Mouse (Mus musculus) induced T-regulatory cell, adult 2 months (primary cell): ENCODE measurements around the gene Gmppb.
A peak's percentile ranks its signal among the peaks of the same experiment; 100 is the strongest.
"Not testable (repeated sequence)": the region's sequence is repeated elsewhere in the genome, so short reads cannot be mapped to it uniquely, and the experiment has no call there.

ENCODE experiments used
- DNase-seq: peaks from one replicate; pipeline ENCODE4 v3.0.0-alpha.2; 2012; ENCODE audit warnings: low read depth

Gene Gmppb

GRCm38 (mm10) chr9:108049016-108049455 is at the start of gene Gmppb:
Gene Gmppb, plus strand, starts transcription at chr9:108049242.
- DNase-seq, result peak; percentile 98

- peak; percentile 100 for DNase-seq
Measured at GRCm38 (mm10) chr9:108001922-108002770, 46.9 kb upstream of the Gmppb start, which contains the start of gene Ip6k1. Gene Ip6k1, plus strand, starts transcription at chr9:108002501.

- peak; percentile 72 for DNase-seq
Measured at GRCm38 (mm10) chr9:108002778-108003530, 46.1 kb upstream of the Gmppb start.

- no peak for DNase-seq
Measured at GRCm38 (mm10) chr9:108003531-108003890, 45.5 kb upstream of the Gmppb start.

GRCm38 (mm10) chr9:108008041-108008440 is 41.0 kb upstream of the Gmppb start:
- no peak for DNase-seq

GRCm38 (mm10) chr9:108010385-108010784 is 38.7 kb upstream of the Gmppb start:
- peak; percentile 58 for DNase-seq

- DNase-seq, result not testable (repeated sequence)
Measured at GRCm38 (mm10) chr9:108013577-108013976, 35.5 kb upstream of the Gmppb start.

GRCm38 (mm10) chr9:108017127-108017526 is 31.9 kb upstream of the Gmppb start:
- DNase-seq, result no peak

GRCm38 (mm10) chr9:108020741-108021140 is 28.3 kb upstream of the Gmppb start:
- DNase-seq, result no peak

GRCm38 (mm10) chr9:108023216-108023615 is 25.8 kb upstream of the Gmppb start:
- DNase-seq, result no peak

- peak; percentile 59 for DNase-seq
Measured at GRCm38 (mm10) chr9:108026584-108026983, 22.5 kb upstream of the Gmppb start.

- no peak for DNase-seq
Measured at GRCm38 (mm10) chr9:108027867-108028266, 21.2 kb upstream of the Gmppb start.

GRCm38 (mm10) chr9:108032126-108032525 is 16.9 kb upstream of the Gmppb start:
- no peak for DNase-seq

GRCm38 (mm10) chr9:108035331-108036156 is 13.5 kb upstream of the Gmppb start:
- DNase-seq, result peak; percentile 92

GRCm38 (mm10) chr9:108044751-108045492 is 4.1 kb upstream of the Gmppb start:
- no peak for DNase-seq

GRCm38 (mm10) chr9:108046582-108046981 is 2.5 kb upstream of the Gmppb start:
- no peak for DNase-seq

GRCm38 (mm10) chr9:108047601-108048565 is 1.2 kb upstream of the Gmppb start:
- DNase-seq, result no peak

- DNase-seq, result no peak
Measured at GRCm38 (mm10) chr9:108048566-108048955, 481 bp upstream of the Gmppb start.

GRCm38 (mm10) chr9:108049561-108050251 is 664 bp downstream of the Gmppb start:
- no peak for DNase-seq
